Mouse (Mus musculus) liver, adult 2 months (tissue): ENCODE results near the gene Mbtps1.

Experiments used
- CTCF ChIP-seq: fragments of 200-500 bp; IDR thresholded peaks from 2 replicates; pipeline ENCODE4 v1.5.1; 2011; ENCODE audit warnings: low read depth, low read length, control low read depth
- POLR2A ChIP-seq: fragments of 200-500 bp; IDR thresholded peaks from 2 replicates; pipeline ENCODE4 v1.6.1; 2011; ENCODE audit warnings: low read length, control low read depth; ENCODE audit not compliant: insufficient read depth; ENCODE audit errors: extremely low read depth

DNA sequence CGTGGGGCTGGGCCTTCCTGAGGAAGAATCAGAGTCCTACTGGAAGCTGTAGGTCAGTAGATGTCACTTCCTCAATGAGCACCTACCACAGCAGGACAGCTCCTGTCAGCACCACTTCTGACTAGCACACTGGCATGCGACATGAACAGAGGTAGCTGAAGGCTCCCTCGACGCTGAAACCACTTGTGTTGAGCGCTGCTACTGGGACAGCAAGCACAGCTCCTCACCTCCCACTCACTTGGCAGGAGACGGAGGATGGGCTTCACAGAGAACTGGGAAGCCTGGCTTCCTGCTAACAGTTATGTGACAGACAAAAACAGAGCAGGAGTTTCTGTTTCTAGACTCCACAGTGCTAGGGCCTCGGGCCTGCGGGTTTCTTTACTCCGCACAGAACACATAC lies 26.6 kb downstream of the Mbtps1 start:
- no peak for TF ChIP-seq POLR2A
- no peak for TF ChIP-seq CTCF
